In the genomic region with DNA sequence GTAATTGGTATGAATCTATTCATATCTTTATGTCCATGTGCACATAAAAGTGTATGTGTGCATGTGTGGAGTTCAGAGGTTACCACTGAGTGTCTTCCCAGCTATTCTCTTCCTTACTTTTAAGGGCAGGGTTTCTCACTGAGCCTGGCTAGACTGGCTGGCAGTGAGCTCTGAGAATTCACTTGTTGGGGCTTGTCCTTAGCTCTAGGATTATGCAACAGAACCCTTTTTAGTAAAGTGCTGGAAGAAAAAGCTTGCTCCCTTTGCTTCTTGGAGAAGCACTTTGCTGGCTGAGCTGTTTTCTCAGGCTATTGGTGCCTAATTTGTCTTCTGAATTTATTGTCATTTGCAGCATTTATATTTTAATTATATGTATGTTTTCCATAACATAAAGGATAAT, we compare ENCODE assay signal across 35 mouse cellular contexts. TPM values are rescaled to one million over a fixed set of nuclear protein-coding genes. Genes with fewer than 3 reads are reported as not detected.
"Had no signal": no experiment of that assay in that cellular context is flagged by ENCODE, and none has a peak within 500 bp of the region (broad histone marks: within the 10 kb centered on the region; RNA-seq: fewer than 3 reads in every experiment).

No protein-coding gene starts in this region.

- H3K4me1 ChIP-seq: embryonic facial prominence, embryonic 12.5 days; embryonic facial prominence, embryonic 13.5 days; embryonic facial prominence, embryonic 15.5 days; forebrain, embryonic 10.5 days; forebrain, embryonic 12.5 days; forebrain, embryonic 13.5 days; forebrain, embryonic 15.5 days; heart, embryonic 10.5 days had no signal

- DNase-seq: cerebellum, adult 2 months; cerebellum, adult 8-10 months; cerebellum, adult 9-10 months; cerebellum, adult 9-11 months; cerebellum, postnatal 10 days; cerebellum, postnatal 14 days; cerebellum, postnatal 25 days; cerebellum, postnatal 36 days; embryo, embryonic 11 days; forebrain, postnatal 0 days; gastrocnemius, adult 2 months; gastrocnemius, postnatal 10 days; gastrocnemius, postnatal 14 days; gastrocnemius, postnatal 25 days; gastrocnemius, postnatal 36 days; heart, adult 11 months; heart, adult 18-20 months; heart, adult 2 months had no signal

- H3K4me2 ChIP-seq: embryonic facial prominence, embryonic 12.5 days; embryonic facial prominence, embryonic 13.5 days; embryonic facial prominence, embryonic 15.5 days; forebrain, embryonic 12.5 days; forebrain, embryonic 13.5 days; forebrain, embryonic 15.5 days had no signal

- H3K36me3 ChIP-seq: embryonic facial prominence, embryonic 12.5 days; embryonic facial prominence, embryonic 13.5 days; embryonic facial prominence, embryonic 15.5 days; forebrain, embryonic 10.5 days; forebrain, embryonic 12.5 days; forebrain, embryonic 15.5 days; heart, embryonic 10.5 days had no signal

- H3K9ac ChIP-seq: embryonic facial prominence, embryonic 12.5 days; embryonic facial prominence, embryonic 13.5 days; embryonic facial prominence, embryonic 15.5 days; forebrain, embryonic 12.5 days; forebrain, embryonic 13.5 days; forebrain, embryonic 15.5 days; forebrain, postnatal 0 days had no signal

- H3K4me3 ChIP-seq: embryonic facial prominence, embryonic 12.5 days; embryonic facial prominence, embryonic 13.5 days; embryonic facial prominence, embryonic 15.5 days; erythroblast, embryonic 14.5 days; forebrain, embryonic 10.5 days; forebrain, embryonic 12.5 days; forebrain, embryonic 13.5 days; forebrain, embryonic 15.5 days; gastrocnemius, adult 2 months; heart, adult 2 months; heart, embryonic 10.5 days had no signal

- ATAC-seq: forebrain, embryonic 13.5 days; forebrain, embryonic 14.5 days; forebrain, embryonic 15.5 days; forebrain, embryonic 16.5 days; forebrain, postnatal 0 days had no signal

- H3K27me3 ChIP-seq: embryonic facial prominence, embryonic 12.5 days; embryonic facial prominence, embryonic 13.5 days; embryonic facial prominence, embryonic 15.5 days; forebrain, embryonic 12.5 days; forebrain, embryonic 13.5 days; forebrain, embryonic 15.5 days had no signal

- H3K27ac ChIP-seq: embryonic facial prominence, embryonic 12.5 days; embryonic facial prominence, embryonic 13.5 days; embryonic facial prominence, embryonic 15.5 days; forebrain, embryonic 10.5 days; forebrain, embryonic 12.5 days; forebrain, embryonic 13.5 days; forebrain, embryonic 15.5 days; gastrocnemius, adult 2 months; heart, adult 2 months; heart, embryonic 10.5 days had no signal

- H3K9me3 ChIP-seq: embryonic facial prominence, embryonic 12.5 days; embryonic facial prominence, embryonic 13.5 days; embryonic facial prominence, embryonic 15.5 days; forebrain, embryonic 10.5 days; forebrain, embryonic 12.5 days; forebrain, embryonic 13.5 days; forebrain, embryonic 15.5 days; heart, embryonic 10.5 days had no signal

RNA-seq across cellular contexts. Expression of gene Gm16485, which starts 18.3 kb away (rescaled TPM):
- total RNA-seq: common myeloid progenitor, adult 5-6 weeks; gastrocnemius, adult 18-20 months; gastrocnemius, adult 2 months; gastrocnemius, adult 8-10 months; gastrocnemius, postnatal 10 days; gastrocnemius, postnatal 14 days; gastrocnemius, postnatal 25 days; gastrocnemius, postnatal 36 days; granulocyte monocyte progenitor cell, adult 5-6 weeks; heart, adult 18-20 months; heart, adult 2 months; heart, adult 8-10 months had no signal
- polyA plus RNA-seq: embryonic facial prominence, embryonic 13.5 days; erythroblast, embryonic 14.5 days; forebrain, embryonic 10.5 days; forebrain, embryonic 14.5 days; gonadal fat pad, adult 2 months; heart, adult 2 months; heart, embryonic 10.5 days had no signal

RNA-seq across cellular contexts. Expression of gene Pgr, which starts 53.7 kb away (rescaled TPM):
- total RNA-seq: common myeloid progenitor, adult 5-6 weeks; gastrocnemius, adult 18-20 months; gastrocnemius, postnatal 36 days; granulocyte monocyte progenitor cell, adult 5-6 weeks; heart, adult 18-20 months had no signal
- polyA plus RNA-seq: erythroblast, embryonic 14.5 days had no signal
